Comparison of ENCODE assay signal across 21 mouse cellular contexts in the genomic region with DNA sequence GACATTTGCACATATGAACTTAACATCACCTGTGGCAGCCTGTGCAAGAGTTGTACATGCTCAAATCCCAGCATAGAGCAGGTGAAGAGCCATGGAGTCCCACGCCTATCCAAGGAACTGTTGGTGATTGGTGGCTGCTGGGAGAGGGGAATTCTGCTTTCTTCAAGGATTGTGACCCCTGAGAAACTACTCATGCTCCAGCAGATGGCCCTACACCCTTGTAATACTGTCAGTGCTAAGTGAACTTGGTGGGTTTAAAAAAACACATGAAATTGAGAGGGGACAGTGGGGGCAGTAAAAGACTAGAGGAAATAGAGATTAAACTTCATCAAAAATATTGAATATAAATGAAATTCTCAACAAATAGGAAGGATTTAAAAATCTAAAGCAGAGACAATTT.
"Had no signal": no experiment of that assay in that cellular context is flagged by ENCODE, and none has a peak within 500 bp of the region (broad histone marks: within the 10 kb centered on the region; RNA-seq: fewer than 3 reads in every experiment).

No protein-coding gene starts in this region.

- H3K4me3 ChIP-seq: kidney, embryonic 15.5 days; limb, embryonic 10.5 days; limb, embryonic 13.5 days; liver, embryonic 13.5 days; lung, embryonic 15.5 days; megakaryocyte, embryonic 14.5 days; midbrain, embryonic 10.5 days; neural tube, embryonic 12.5 days; neural tube, embryonic 15.5 days had no signal

- H3K4me1 ChIP-seq: kidney, embryonic 15.5 days; limb, embryonic 10.5 days; limb, embryonic 13.5 days; lung, embryonic 15.5 days; midbrain, embryonic 10.5 days; neural tube, embryonic 12.5 days; neural tube, embryonic 15.5 days had no signal

- H3K9ac ChIP-seq: kidney, embryonic 15.5 days; limb, embryonic 13.5 days; liver, embryonic 13.5 days; lung, embryonic 15.5 days; neural tube, embryonic 12.5 days; neural tube, embryonic 15.5 days had no signal

- H3K27ac ChIP-seq: kidney, embryonic 15.5 days; limb, embryonic 10.5 days; limb, embryonic 13.5 days; liver, embryonic 13.5 days; lung, embryonic 15.5 days; midbrain, embryonic 10.5 days; neural tube, embryonic 12.5 days; neural tube, embryonic 15.5 days had no signal

- ATAC-seq: intestine, postnatal 0 days had no signal

- H3K4me2 ChIP-seq: kidney, embryonic 15.5 days; limb, embryonic 13.5 days; liver, embryonic 13.5 days; lung, embryonic 15.5 days; neural tube, embryonic 12.5 days; neural tube, embryonic 15.5 days had no signal

- DNase-seq: kidney, adult 8-10 months; kidney, postnatal 14 days; kidney, postnatal 4 days; layer of hippocampus, adult 9-11 months; liver; liver, embryonic 13.5 days; lung, postnatal 36 days; midbrain, embryonic 14.5 days; right cerebral cortex, adult 18-20 months; right cerebral cortex, postnatal 14 days; right cerebral cortex, postnatal 4 days; thymus, postnatal 25 days had no signal

- H3K36me3 ChIP-seq: kidney, embryonic 15.5 days; limb, embryonic 10.5 days; limb, embryonic 13.5 days; liver, embryonic 13.5 days; lung, embryonic 15.5 days; midbrain, embryonic 10.5 days; neural tube, embryonic 12.5 days; neural tube, embryonic 15.5 days had no signal

- H3K9me3 ChIP-seq: kidney, embryonic 15.5 days; limb, embryonic 10.5 days; limb, embryonic 13.5 days; liver, embryonic 13.5 days; lung, embryonic 15.5 days; megakaryocyte, embryonic 14.5 days; midbrain, embryonic 10.5 days; neural tube, embryonic 12.5 days; neural tube, embryonic 15.5 days had no signal

- H3K27me3 ChIP-seq: kidney, embryonic 15.5 days; limb, embryonic 13.5 days; liver, embryonic 13.5 days; lung, embryonic 15.5 days; megakaryocyte, embryonic 14.5 days; neural tube, embryonic 12.5 days; neural tube, embryonic 15.5 days had no signal
